Mouse (Mus musculus) ES-E14 (cell line): Measurements from ENCODE around the gene Rp9. TPM values are rescaled to one million over a fixed set of nuclear protein-coding genes. Genes with fewer than 3 reads are reported as not detected.

Experiments used
- DNase-seq: peaks from one replicate; pipeline ENCODE4 v3.0.0-alpha.2; 2013; ENCODE audit warnings: low read depth, low spot score
- H3K27ac ChIP-seq: 2 replicates; pipeline ENCODE4 v1.5.1; 2012; ENCODE audit warnings: low read depth, mild to moderate bottlenecking, low read length, moderate library complexity, mixed read lengths; ENCODE audit not compliant: poor library complexity, insufficient read depth, severe bottlenecking
- H3K36me3 ChIP-seq: 2 replicates; pipeline ENCODE4 v1.6.1; 2012; ENCODE audit warnings: mild to moderate bottlenecking, low read length, moderate library complexity, mixed read lengths; ENCODE audit not compliant: control insufficient read depth, poor library complexity, insufficient read depth, severe bottlenecking
- H3K4me1 ChIP-seq, 2 experiments: fragments of 150-350 bp in 1 of 2; sonication (generic) in 1 of 2; 2 replicates each; pipeline ENCODE4 v1.6.1; 2012; ENCODE audit warnings: low read length in 2 of 2, mild to moderate bottlenecking in 1 of 2, mixed read lengths in 1 of 2; ENCODE audit not compliant: control insufficient read depth in 2 of 2, insufficient read depth in 2 of 2, poor library complexity in 1 of 2
- H3K4me3 ChIP-seq, 2 experiments: fragments of 150-350 bp in 1 of 2; sonication (generic) in 1 of 2; 2 replicates each; pipeline ENCODE4 v1.5.1; 2012; ENCODE audit warnings: low read length in 2 of 2, low read depth in 1 of 2, mild to moderate bottlenecking in 1 of 2, mixed read lengths in 1 of 2; ENCODE audit not compliant: insufficient read depth in 1 of 2, poor library complexity in 1 of 2, severe bottlenecking in 1 of 2
- H3K9ac ChIP-seq: 2 replicates; pipeline ENCODE4 v1.6.1; 2012; ENCODE audit warnings: low read depth, mild to moderate bottlenecking, low read length, mixed read lengths; ENCODE audit not compliant: poor library complexity, insufficient read depth, severe bottlenecking
- H3K9me3 ChIP-seq: fragments of 150-350 bp; sonication (generic); 2 replicates; pipeline ENCODE4 v1.6.1; 2012; ENCODE audit warnings: low read depth, mild to moderate bottlenecking, low read length; ENCODE audit not compliant: control insufficient read depth, insufficient read depth
- CHD2 ChIP-seq: IDR thresholded peaks from 2 replicates; pipeline ENCODE4 v1.6.1; 2014; ENCODE audit warnings: mild to moderate bottlenecking, low read depth, low read length, inconsistent platforms
- HCFC1 ChIP-seq: IDR thresholded peaks from 2 replicates; pipeline ENCODE4 v1.6.1; 2012; ENCODE audit warnings: low read length, inconsistent platforms, borderline replicate concordance; ENCODE audit not compliant: insufficient read depth
- MAFK ChIP-seq: IDR thresholded peaks from 2 replicates; pipeline ENCODE4 v1.6.1; 2014; ENCODE audit warnings: mild to moderate bottlenecking, low read depth, low read length, inconsistent platforms; ENCODE audit not compliant: insufficient read depth
- ZC3H11A ChIP-seq: IDR thresholded peaks from 2 replicates; pipeline ENCODE4 v1.6.1; 2012; ENCODE audit warnings: low read depth, mild to moderate bottlenecking, inconsistent platforms, low read length, borderline replicate concordance
- ZNF384 ChIP-seq: IDR thresholded peaks from 2 replicates; pipeline ENCODE4 v1.6.1; 2012; ENCODE audit warnings: low read depth, low read length, inconsistent platforms
- in situ Hi-C, 2 experiments: fragments of 600-800 bp; cut with MboI; formaldehyde crosslinking; loops; one replicate each; pipeline ENCODE4 v1.15.1; 2025; ENCODE audit warnings: low sequenced_read_pairs in 2 of 2, inconsistent platforms in 1 of 2; ENCODE audit not compliant: unreplicated experiment in 2 of 2
- total RNA-seq: library from RNA; depleted of rRNA; stranded (reverse); fragments of 300-350 nt; gene quantifications from 2 replicates; pipeline ENCODE4 v1.2.3, GENCODE M21; 2012

Rp9 gene
- total RNA-seq, 1 experiment = 32.8 TPM

DNA sequence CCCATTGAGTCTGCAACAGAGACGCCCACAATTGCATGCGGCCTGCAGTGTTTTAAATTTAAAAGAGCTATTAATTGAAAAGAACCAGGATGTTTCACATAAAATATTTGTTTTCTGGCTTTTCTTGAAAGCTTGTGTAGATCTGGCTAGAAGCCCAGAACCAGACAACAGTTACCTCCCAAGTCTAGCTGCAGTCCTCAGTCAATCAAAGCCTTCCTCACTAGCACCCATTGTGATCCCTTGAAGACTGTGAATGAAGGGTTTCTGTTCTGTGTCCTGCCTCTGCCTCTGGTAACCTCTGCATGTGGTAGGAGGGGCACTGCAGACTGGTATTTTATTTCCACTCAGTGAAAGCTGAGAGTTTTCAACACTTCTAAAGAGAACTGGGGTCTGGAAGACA is 33.4 kb upstream of the Rp9 start:
- Histone ChIP-seq H3K36me3 (0 out of 2 replicates have a peak, but pooled peaks cover 2% of the 10 kb centered on the region), H3K27ac (no peak overlapping the region), H3K9ac (no peak overlapping the region), H3K4me3 (no peak overlapping the region), H3K9me3 (no peaks in the 10 kb centered on the region), H3K4me1 (no peaks in the 10 kb centered on the region)
- DNase-seq = no peak
- in situ Hi-C loops = no loop called here
- no peak for TF ChIP-seq HCFC1
- no peak for TF ChIP-seq CHD2
- TF ChIP-seq MAFK = no peak
- no peak for TF ChIP-seq ZNF384

DNA sequence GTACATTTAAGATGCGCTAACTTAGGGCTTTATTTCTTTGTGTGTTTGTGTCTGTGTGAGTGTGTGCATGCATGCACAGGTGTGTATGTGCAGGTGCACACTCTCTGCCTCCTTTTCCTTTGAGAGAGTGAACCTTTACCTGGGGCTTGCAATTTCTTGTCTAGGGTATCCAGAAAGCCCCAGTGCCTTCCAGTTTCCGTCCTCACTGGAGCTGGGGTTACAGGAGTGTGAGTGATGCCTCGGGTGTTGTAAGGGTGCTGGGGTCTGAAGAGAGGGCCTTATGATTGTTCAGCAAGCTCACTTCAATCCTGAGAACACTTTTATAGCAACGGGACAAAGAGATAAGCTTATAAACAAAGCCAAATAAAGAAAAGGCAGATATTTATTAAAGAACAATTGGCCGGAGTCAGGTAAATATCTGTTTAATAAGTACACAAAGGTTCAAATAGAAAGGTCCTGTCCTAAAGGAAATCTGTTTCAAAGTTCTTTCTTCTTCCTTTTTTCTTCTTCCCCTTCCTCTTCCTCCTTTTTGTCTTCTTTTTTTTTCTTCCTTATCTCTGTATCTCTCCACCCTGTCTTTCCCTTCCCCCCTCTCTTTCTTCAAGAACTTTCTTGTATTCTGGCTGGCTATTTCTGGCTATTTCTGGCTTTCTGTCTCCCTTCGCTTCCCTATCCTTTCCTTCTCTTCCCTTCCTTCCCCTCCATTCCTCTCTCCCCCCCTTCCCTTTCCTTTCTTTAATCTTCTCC is 27.7 kb upstream of the Rp9 start:
- H3K9ac ChIP-seq = no peak overlapping the region
- no peaks in the 10 kb centered on the region for H3K9me3 ChIP-seq
- H3K4me3 ChIP-seq = no peak overlapping the region
- H3K4me1 ChIP-seq = no peaks in the 10 kb centered on the region
- in situ Hi-C loops = no loop called here
- DNase-seq = no peak
- H3K36me3 ChIP-seq = 0 out of 2 replicates have a peak, but pooled peaks cover 2% of the 10 kb centered on the region
- H3K27ac ChIP-seq = no peak overlapping the region
- TF ChIP-seq MAFK (no peak), CHD2 (no peak), ZC3H11A (no peak)

GRCm38 (mm10) chr9:22495133-22495532 is 25.6 kb upstream of the Rp9 start:
- Histone ChIP-seq H3K36me3 (0 out of 2 replicates have a peak, but pooled peaks cover 2% of the 10 kb centered on the region), H3K4me3 (no peak overlapping the region), H3K27ac (no peak overlapping the region), H3K9ac (no peak overlapping the region), H3K4me1 (no peaks in the 10 kb centered on the region), H3K9me3 (no peaks in the 10 kb centered on the region)
- no peak for DNase-seq
- no peak for TF ChIP-seq CHD2
- TF ChIP-seq ZC3H11A = 0 out of 2 replicates have a peak, but pooled peaks have one; percentile 7
- in situ Hi-C loops = no loop called here

DNA sequence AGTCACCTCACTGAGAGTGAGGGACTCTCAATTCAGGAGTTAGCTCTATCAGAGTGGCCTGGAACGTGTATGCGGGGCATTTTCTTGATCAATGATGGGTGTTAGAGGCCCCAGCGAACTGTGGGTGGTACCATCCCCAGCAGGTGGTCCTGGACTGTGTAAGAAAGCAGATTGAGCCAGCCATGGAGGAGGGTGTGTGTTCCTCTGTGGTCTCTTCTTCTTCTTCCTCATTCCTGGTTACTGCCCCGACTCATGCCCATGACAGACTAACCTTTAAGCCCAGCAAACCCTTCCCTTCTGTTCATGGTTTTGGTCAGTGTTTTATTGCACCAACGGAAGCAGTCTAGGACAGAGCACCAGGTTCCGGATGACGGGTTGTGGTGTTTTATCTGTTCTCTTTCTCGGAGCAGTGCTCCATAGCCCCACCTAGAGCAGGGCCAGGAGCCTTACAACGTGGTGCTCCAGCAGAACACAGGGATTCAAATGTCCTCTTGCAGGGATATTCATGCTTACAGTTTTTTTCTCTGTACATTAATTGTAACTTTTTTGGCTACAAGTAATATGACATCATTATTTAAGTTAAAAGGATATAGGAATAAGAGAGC is 24.8 kb upstream of the Rp9 start:
- Histone ChIP-seq H3K36me3 (no peaks in the 10 kb centered on the region), H3K4me1 (no peaks in the 10 kb centered on the region)

GRCm38 (mm10) chr9:22488963-22489362 is 19.4 kb upstream of the Rp9 start:
- no peak overlapping the region for H3K9ac ChIP-seq
- H3K4me1 ChIP-seq = peaks cover 0 to 5% of the 10 kb centered on the region in 2 experiments; a peak in 1 of 4 replicates
- no peaks in the 10 kb centered on the region for H3K36me3 ChIP-seq
- DNase-seq = no peak
- H3K4me3 ChIP-seq = no peak overlapping the region
- TF ChIP-seq ZC3H11A (no peak), ZNF384 (no peak), CHD2 (no peak), MAFK (no peak), HCFC1 (no peak)
- in situ Hi-C loops = no loop called here
- H3K27ac ChIP-seq = no peak overlapping the region
- no peaks in the 10 kb centered on the region for H3K9me3 ChIP-seq

More for the DNA sequence above, 24.8 kb upstream of the Rp9 start:
- Histone ChIP-seq H3K4me3 (0 out of 4 replicates have a peak overlapping the region, but pooled peaks of 1 of the 2 experiments have one; percentile 6), H3K9ac (no peak overlapping the region), H3K9me3 (no peaks in the 10 kb centered on the region), H3K27ac (no peak overlapping the region)
- in situ Hi-C loops = no loop called here
- no peak for TF ChIP-seq MAFK
- DNase-seq = no peak
